Mouse (Mus musculus) testis, adult 2 months (tissue): ENCODE measurements around the gene Miga1. TPM values are rescaled to one million over a fixed set of nuclear protein-coding genes. Genes with fewer than 3 reads are reported as not detected.

Source experiments
- H3K27ac ChIP-seq: fragments of 200-500 bp; 2 replicates; pipeline ENCODE4 v1.5.1; 2012; ENCODE audit warnings: low read depth, low read length; ENCODE audit not compliant: control insufficient read depth, insufficient read depth
- H3K27me3 ChIP-seq: fragments of 200-500 bp; 2 replicates; pipeline ENCODE4 v1.6.1; 2012; ENCODE audit warnings: mild to moderate bottlenecking, low read length, moderate library complexity; ENCODE audit not compliant: control insufficient read depth, insufficient read depth
- H3K36me3 ChIP-seq: fragments of 200-500 bp; 2 replicates; pipeline ENCODE4 v1.6.1; 2012; ENCODE audit warnings: mild to moderate bottlenecking, low read length; ENCODE audit not compliant: control insufficient read depth, insufficient read depth
- H3K4me1 ChIP-seq: fragments of 200-500 bp; 2 replicates; pipeline ENCODE4 v1.6.1; 2012; ENCODE audit warnings: low read length; ENCODE audit not compliant: control insufficient read depth, insufficient read depth
- H3K4me3 ChIP-seq: fragments of 200-500 bp; 2 replicates; pipeline ENCODE4 v1.5.1; 2012; ENCODE audit warnings: low read depth, mild to moderate bottlenecking, low read length, moderate library complexity, mixed read lengths; ENCODE audit not compliant: control insufficient read depth
- CTCF ChIP-seq: fragments of 200-500 bp; IDR thresholded peaks from 2 replicates; pipeline ENCODE4 v1.5.1; 2012; ENCODE audit warnings: low read depth, mild to moderate bottlenecking, inconsistent platforms, low read length, moderate library complexity; ENCODE audit not compliant: control insufficient read depth, insufficient read depth, insufficient replicate concordance
- POLR2A ChIP-seq: fragments of 200-500 bp; IDR thresholded peaks from 2 replicates; pipeline ENCODE4 v1.6.1; 2012; ENCODE audit warnings: low read depth, mild to moderate bottlenecking, inconsistent platforms, low read length, moderate library complexity; ENCODE audit not compliant: control insufficient read depth
- polyA plus RNA-seq: library from polyadenylated mRNA; depleted of rRNA; stranded (reverse); fragments of >200 nt; gene quantifications from 2 replicates; pipeline ENCODE4 v1.2.3, GENCODE M21; 2012

Miga1 gene
- polyA plus RNA-seq, 1 experiment, result 3.6 TPM

DNA sequence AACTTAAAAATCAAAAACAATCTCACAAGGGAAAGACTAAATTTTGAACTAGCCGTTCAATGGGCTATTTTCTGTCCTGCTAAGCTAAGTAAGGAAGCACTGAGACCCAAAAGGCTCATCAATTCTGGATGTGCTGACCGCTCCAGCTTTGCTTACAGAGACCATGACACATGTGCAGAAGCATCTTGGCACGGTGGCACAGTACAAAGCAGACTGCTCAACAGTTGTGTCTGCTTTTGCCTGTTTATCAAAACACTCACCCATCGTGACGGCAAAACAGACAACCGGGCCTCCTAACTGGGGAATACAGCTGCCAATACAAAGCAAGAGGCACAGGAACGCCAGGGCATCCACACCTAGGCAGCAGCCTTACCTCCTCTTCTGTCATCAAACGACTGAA lies 35.1 kb downstream of the Miga1 start:
- H3K27ac ChIP-seq, result no peak overlapping the region
- no peak for TF ChIP-seq CTCF
- no peak for TF ChIP-seq POLR2A
- no peaks in the 10 kb centered on the region for H3K4me1 ChIP-seq
- no peak overlapping the region for H3K4me3 ChIP-seq
- no peaks in the 10 kb centered on the region for H3K27me3 ChIP-seq
- H3K36me3 ChIP-seq, result no peaks in the 10 kb centered on the region

DNA sequence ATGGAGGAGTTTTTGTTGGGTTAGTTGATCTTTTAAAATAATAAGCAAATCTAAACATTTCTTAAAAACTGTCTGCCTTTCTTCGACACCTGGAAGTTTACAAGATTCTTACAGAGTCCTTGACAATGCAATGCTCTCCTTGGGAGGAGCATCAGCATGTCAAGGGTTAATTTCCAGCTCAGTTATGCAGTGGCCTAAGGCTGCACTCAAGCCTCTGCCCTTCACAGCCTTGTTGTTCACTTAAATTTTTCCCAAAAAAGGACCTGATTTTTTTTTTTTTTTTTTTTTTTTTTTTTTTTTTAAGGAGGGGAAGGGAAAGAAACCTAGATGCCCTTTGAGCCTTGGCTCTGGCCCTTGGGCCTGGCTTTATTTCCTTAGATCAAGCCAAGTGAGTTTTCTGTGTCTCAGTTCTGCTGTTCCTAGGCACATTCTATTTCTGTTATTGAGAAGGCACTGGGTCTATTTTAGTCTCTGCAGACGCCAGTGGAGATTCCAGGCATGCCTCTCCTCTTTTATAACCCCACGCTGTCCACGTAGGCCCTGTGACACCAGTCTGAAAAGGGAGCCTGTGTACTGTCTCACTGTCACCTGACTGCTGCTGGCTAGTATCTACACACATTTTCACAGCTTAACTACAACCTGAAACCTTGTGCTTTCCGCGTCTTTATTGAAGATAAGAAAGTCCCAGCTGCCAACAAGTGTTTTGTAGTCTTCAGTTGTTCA lies 36.0 kb downstream of the Miga1 start:
- no peaks in the 10 kb centered on the region for H3K27me3 ChIP-seq
- H3K27ac ChIP-seq, result no peak overlapping the region
- no peaks in the 10 kb centered on the region for H3K4me1 ChIP-seq
- no peaks in the 10 kb centered on the region for H3K36me3 ChIP-seq
- TF ChIP-seq CTCF, result no peak
- no peak for TF ChIP-seq POLR2A
- H3K4me3 ChIP-seq, result no peak overlapping the region

DNA sequence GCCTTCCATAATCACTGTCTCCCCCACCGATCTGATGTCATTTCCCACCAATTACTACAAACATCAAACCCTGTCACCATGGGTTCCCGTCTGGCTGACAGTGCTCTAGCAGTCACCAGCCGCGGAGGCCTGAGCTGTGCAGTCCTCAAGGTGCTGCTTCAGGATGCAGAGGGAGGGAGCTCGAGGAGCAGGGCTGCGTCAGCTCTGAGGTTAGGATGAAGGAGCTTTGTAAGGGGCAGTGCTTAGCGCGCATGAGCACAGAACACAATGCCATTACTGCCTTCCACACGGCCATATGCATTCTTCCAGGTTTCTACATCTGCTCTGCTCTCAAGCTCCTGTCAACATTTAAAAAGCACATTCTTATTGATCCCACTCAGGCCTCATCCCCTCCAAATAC lies 37.2 kb downstream of the Miga1 start:
- Histone ChIP-seq H3K36me3 (no peaks in the 10 kb centered on the region), H3K27me3 (no peaks in the 10 kb centered on the region), H3K4me3 (no peak overlapping the region), H3K27ac (no peak overlapping the region), H3K4me1 (no peaks in the 10 kb centered on the region)
- TF ChIP-seq CTCF (no peak), POLR2A (no peak)

DNA sequence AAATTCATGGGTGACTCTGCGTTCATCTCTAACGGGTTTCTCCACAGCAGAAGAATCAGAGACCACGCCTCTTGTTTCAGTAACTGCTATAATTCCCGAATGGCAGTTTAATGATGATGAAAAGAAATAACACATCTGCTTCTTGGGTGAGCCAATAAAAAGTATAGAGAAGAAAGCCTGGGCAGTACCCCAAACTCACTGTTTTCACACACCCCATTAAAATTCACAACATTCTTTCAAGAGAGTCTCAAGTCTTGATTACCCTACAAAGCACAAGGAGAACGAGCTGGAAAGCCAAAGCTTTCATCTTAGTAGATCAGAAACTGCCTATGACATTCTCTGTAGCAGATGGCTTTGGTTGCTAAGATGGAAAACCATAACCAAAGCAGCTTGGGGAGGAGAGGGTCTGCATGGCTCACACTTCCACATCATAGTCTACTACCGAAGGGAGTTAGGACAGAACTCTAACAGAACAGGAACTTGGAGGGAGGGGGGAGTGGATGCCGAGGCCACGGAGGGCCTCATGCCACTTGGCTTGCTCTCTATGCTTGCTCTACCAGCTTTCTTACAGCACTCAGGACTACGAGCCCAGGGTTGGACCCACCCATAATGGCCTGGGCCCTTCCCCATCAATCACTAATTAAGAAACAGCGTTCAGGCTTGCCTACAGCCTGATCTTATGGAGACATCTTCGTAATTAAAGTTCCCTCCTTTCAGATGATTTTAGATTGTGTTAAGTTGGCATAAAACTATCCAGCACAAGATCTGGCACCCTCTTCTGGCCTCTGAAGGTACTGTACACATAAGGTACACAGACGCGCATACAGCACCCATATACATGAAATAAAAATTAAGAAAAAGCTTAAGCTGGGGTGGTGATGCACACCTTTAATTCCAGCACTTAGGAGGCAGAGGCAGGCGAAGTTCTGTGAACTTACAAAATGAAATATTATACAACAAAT lies 39.5 kb downstream of the Miga1 start:
- Histone ChIP-seq H3K36me3 (no peaks in the 10 kb centered on the region), H3K4me1 (no peaks in the 10 kb centered on the region), H3K27ac (no peak overlapping the region), H3K4me3 (no peak overlapping the region), H3K27me3 (no peaks in the 10 kb centered on the region)
- TF ChIP-seq CTCF (no peak), POLR2A (no peak)

DNA sequence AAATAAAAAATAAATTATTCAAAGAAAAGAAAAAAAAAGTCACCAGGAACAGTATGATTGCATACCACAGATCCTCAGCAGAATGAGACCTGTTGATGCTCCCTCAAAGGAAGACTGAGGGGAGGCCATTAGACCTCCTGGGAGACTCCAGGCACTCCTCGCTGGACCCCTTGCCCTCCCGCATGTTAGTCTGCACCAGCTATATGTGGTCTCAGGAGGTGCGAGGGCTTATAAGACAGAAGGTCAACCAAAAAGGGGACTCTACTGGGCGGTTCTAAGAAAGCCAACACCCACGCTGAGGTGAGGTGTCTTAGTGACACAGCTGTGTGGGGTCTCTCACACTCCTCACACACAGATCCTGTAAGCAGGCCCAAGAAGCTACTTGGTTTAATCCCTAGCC lies 44.3 kb downstream of the Miga1 start:
- Histone ChIP-seq H3K27me3 (no peaks in the 10 kb centered on the region), H3K4me1 (no peaks in the 10 kb centered on the region), H3K27ac (no peak overlapping the region), H3K4me3 (no peak overlapping the region), H3K36me3 (no peaks in the 10 kb centered on the region)
- no peak for TF ChIP-seq POLR2A
- no peak for TF ChIP-seq CTCF

DNA sequence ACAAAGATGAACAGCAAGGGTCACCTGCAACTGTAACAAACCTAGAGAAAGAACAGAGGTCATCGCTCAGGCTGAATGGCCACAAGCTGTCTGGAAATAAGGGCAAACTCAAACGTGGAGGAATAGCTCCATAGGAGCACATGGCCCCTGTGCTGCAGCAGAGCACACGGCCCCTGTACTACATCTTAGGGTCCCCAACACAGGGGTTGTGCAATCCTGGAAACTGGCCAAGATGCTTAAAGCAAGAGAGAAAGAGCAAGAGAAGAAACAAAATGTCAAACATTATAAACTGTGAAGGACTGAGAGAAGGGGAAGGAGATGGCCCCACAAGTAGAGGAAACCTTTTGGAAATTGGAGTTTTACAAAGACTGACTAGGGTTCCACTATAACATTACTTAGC lies 45.8 kb downstream of the Miga1 start:
- Histone ChIP-seq H3K27ac (no peak overlapping the region), H3K4me3 (no peak overlapping the region), H3K36me3 (no peaks in the 10 kb centered on the region), H3K4me1 (no peaks in the 10 kb centered on the region), H3K27me3 (no peaks in the 10 kb centered on the region)
- TF ChIP-seq CTCF (no peak), POLR2A (no peak)

DNA sequence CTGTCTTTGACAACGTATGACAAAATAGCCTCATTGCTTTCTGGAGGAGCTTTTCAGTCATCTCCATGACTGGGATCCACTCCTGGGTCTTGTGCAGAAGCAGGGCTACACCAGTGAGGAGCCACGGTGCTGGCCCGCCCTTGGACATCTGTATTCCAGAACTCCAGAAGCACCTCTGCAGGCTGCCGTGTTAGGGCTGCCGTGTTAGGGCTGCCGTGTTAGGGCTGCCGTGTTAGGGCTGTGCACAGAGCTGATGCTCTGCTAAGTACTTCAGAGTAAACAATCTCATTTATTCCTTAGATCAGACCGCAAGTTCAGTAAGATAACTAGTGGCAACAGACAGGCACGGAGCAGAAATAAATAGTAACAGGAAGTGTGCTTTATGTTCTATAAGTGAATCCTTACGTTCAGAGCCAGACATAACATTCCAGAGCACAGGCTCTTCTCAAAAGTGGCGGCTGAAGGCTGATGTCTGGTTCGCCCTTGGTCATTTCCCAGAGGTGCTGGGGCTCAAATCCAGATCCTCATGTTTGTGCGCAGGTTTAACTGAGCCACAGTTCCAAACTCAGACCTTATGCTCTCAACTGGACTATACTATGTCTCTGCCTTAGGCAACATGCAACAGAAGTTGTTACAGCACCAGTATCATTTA lies 46.6 kb downstream of the Miga1 start:
- no peak overlapping the region for H3K27ac ChIP-seq
- H3K4me1 ChIP-seq, result no peaks in the 10 kb centered on the region
- H3K4me3 ChIP-seq, result no peak overlapping the region
- TF ChIP-seq POLR2A, result no peak
- TF ChIP-seq CTCF, result no peak
- H3K36me3 ChIP-seq, result no peaks in the 10 kb centered on the region
- H3K27me3 ChIP-seq, result no peaks in the 10 kb centered on the region
